In the genomic region with DNA sequence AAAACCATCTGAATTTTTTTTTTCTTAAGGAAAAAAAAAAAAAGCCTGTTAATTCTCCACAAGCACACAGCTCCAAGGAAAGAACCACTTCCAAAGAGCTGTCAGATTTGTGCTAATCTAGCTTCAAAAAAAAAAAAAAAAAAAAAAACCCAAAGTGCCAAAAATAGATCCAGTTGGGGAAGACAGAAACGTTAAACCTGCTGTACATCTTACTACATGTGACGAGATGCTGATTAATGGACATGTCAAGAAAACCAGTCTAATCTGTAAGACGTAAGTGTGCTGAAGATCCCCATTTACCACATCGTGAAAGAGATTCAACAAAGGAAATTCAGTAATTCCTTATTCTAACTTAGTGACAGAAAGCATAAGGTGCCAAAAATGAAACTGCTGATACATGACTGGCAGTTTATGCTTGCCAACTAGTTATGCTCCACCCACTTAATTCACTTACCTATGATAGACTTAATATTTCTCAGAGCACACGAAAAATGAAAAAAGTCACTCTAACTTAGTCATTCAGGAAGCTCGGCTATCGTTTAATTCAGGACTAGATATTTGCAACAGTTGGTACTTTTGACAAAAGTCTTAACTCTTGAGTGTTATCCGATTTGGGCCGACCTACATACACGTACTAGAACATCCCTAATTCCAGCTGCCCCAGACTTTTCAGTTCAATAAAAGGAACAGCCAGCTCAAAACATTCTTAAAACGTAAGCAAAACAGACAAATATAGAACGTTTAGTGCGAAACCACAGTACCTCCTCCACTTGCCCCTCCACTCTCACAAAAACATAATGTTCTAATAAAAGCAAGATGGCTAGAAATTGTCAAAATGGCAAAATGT, we compare ENCODE assay signal across 8 mouse cellular contexts. TPM values are rescaled to one million over a fixed set of nuclear protein-coding genes. Genes with fewer than 3 reads are reported as not detected.
DNase-seq lines count a peak whose midpoint lies in the region; ATAC-seq lines count a peak whose summit lies in the region.

No protein-coding gene starts in this region.

- H3K4me3 ChIP-seq in kidney, embryonic 15.5 days (replicated peaks): peak overlapping the region; percentile 91
- peak overlapping the region; percentile 98 for H3K4me3 ChIP-seq in liver, embryonic 12.5 days

- H3K4me1 ChIP-seq in kidney, embryonic 15.5 days: peaks cover 25% of the 10 kb centered on the region
- peaks cover 38% of the 10 kb centered on the region for H3K4me1 ChIP-seq in liver, embryonic 12.5 days

- H3K27ac ChIP-seq in kidney, embryonic 15.5 days: peak overlapping the region; percentile 98
- peak overlapping the region; percentile 95 for H3K27ac ChIP-seq in liver, embryonic 12.5 days

- H3K9ac ChIP-seq in kidney, embryonic 15.5 days: peak overlapping the region; percentile 97
- H3K9ac ChIP-seq in liver, embryonic 12.5 days: peak overlapping the region; percentile 96

- peak overlapping the region; percentile 65 for H3K4me2 ChIP-seq in kidney, embryonic 15.5 days
- peak overlapping the region; percentile 79 for H3K4me2 ChIP-seq in liver, embryonic 12.5 days

- ATAC-seq in kidney, embryonic 15.5 days (replicated peaks; ENCODE audit: low FRiP score): no peak
- 0 out of 2 replicates have a peak, but pooled peaks have one; percentile 6 for ATAC-seq in granulocyte monocyte progenitor cell, adult 5-6 weeks (replicated peaks; ENCODE audit: poor library complexity, severe bottlenecking)
- no peak for ATAC-seq in liver, embryonic 12.5 days

- WGBS in kidney, embryonic 15.5 days: 7% methylated on average over 13 of the region's 13 CpGs
- 4% methylated on average over 13 of the region's 13 CpGs for WGBS in liver, embryonic 12.5 days (ENCODE audit: insufficient replicate concordance)

- H3K9me3 ChIP-seq in kidney, embryonic 15.5 days (replicated peaks): no peaks in the 10 kb centered on the region
- H3K9me3 ChIP-seq in liver, embryonic 12.5 days (replicated peaks): no peaks in the 10 kb centered on the region

- DNase-seq in kidney, postnatal 10 days: no peak
- DNase-seq in adipocyte (ENCODE audit: low spot score): peak; percentile 70
- peak; percentile 46 for DNase-seq in splenic B cell, adult 2 months (ENCODE audit: low read depth, low spot score)
- no peak for DNase-seq in layer of hippocampus, postnatal 14 days (ENCODE audit: low spot score in 2 of 2)
- DNase-seq in cerebellum, postnatal 36 days: no peak

- H3K27me3 ChIP-seq in kidney, embryonic 15.5 days: no peaks in the 10 kb centered on the region
- peaks cover 11% of the 10 kb centered on the region for H3K27me3 ChIP-seq in liver, embryonic 12.5 days (replicated peaks)
- no peaks in the 10 kb centered on the region for H3K27me3 ChIP-seq in splenic B cell, adult 2 months (ENCODE audit: control insufficient read depth, insufficient read depth, low read length, poor library complexity, severe bottlenecking)

- H3K36me3 ChIP-seq in kidney, embryonic 15.5 days: peaks cover 21% of the 10 kb centered on the region
- H3K36me3 ChIP-seq in liver, embryonic 12.5 days: peaks cover 30% of the 10 kb centered on the region
- peaks cover 12% of the 10 kb centered on the region for H3K36me3 ChIP-seq in splenic B cell, adult 2 months (ENCODE audit: control insufficient read depth, insufficient read depth, low read length, poor library complexity, severe bottlenecking)

RNA-seq across cellular contexts. Expression of a gene that starts 1.2 kb away (rescaled TPM):
- 8.5 and 10.2 TPM in 2 replicates for polyA plus RNA-seq in kidney, embryonic 15.5 days (2015; fragmentation: Nextera tagmentation; extraction: Ambion mirVana)
- total RNA-seq in granulocyte monocyte progenitor cell, adult 5-6 weeks (2014; fragmentation: Nextera tagmentation): 44.2 and 50.8 TPM in 2 replicates
- 37.4 and 61.4 TPM in 2 replicates for total RNA-seq in granulocyte monocyte progenitor cell, adult 5-6 weeks (2017)
- polyA plus RNA-seq in liver, embryonic 12.5 days (2016; fragmentation: Nextera tagmentation; extraction: Ambion mirVana): 4.4 and 4.5 TPM in 2 replicates
- 10 to 100 TPM; 57.9 to 60.9 TPM for total RNA-seq in layer of hippocampus, postnatal 14 days (2021)

Comparison
In these comparisons a context has a peak if more than half of its experiments do, and no peak if none do; other contexts are left out.
1. DNase-seq: peak in adipocyte (single experiment) and splenic B cell, adult 2 months (single experiment); none in kidney, postnatal 10 days (single experiment), layer of hippocampus, postnatal 14 days (0 of 2) and cerebellum, postnatal 36 days (0 of 2).